Mouse (Mus musculus): Measurements from ENCODE around the gene Nupr1l. TPM values are rescaled to one million over a fixed set of nuclear protein-coding genes. Genes with fewer than 3 reads are reported as not detected.

Gene Nupr1l
- total RNA-seq, 2 experiments from 2014 or later: 1.7 to 3.5 TPM

DNA sequence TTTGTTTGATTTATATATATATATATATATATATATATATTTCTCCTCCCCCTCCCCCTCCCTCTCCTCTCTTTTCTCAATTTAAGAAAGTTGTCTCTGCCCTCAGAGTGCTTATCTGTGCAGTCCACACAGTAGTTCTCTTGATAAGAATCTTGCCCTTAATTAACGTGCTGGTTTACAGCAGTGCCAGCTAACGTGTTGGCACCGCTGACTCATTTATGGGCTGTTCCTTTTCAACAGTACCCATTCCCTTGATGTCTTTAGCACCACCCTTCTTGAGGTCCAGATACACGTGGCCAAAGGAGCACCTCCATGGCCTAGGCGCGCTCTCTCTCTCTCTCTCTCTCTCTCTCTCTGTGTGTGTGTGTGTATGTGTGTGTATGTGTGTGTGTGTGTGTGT lies 47.5 kb downstream of the Nupr1l start:
- no peak for DNase-seq (ENCODE audit: extremely low spot score in 1 of 2, low spot score in 1 of 2)

DNA sequence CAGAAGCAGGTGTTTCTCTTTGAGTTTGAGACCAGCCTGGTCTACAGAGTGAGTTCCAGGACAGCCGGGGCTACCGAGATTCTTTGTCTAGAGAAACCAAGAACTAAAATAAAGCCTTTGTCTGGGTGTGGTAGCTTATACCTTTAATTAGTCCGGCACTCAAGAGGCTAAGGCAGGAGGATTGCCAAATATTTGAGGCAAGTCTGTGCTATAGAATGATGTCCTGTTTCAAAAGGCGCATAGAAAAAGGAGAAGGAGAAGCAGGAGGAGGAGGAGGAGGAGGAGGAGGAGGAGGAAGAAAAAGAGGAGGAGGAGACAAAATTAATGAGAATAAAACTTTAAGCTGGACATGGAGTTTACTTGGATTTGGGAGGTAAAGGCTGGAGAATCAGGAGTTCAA lies 54.9 kb downstream of the Nupr1l start:
- no peak for DNase-seq (ENCODE audit: extremely low spot score in 1 of 2, low spot score in 1 of 2)

Other genes with a start within 250 kb of the Nupr1l start
- gene Zfp11, start 238.4 kb upstream of the Nupr1l start, total RNA-seq (2021): 1 to 10 TPM; 6.9 to 7.3 TPM
- gene Sept14, start 200.0 kb upstream of the Nupr1l start, total RNA-seq (2021): not detected
- 10 to 100 TPM; 78.8 to 81.4 TPM for gene Mrps17, start 193.0 kb upstream of the Nupr1l start, total RNA-seq (2021)
- gene Nipsnap2, start 183.5 kb upstream of the Nupr1l start, total RNA-seq (2021): 10 to 100 TPM; 79.5 to 89.7 TPM
- gene Psph, start 121.1 kb upstream of the Nupr1l start, total RNA-seq (2021): 10 to 100 TPM; 26.8 to 32.5 TPM
- 10 to 100 TPM; 19.8 to 21.2 TPM for gene Sumf2, start 61.6 kb upstream of the Nupr1l start, total RNA-seq (2021)
- gene Chchd2, start 21.1 kb upstream of the Nupr1l start, total RNA-seq (2021): 100 to 1,000 TPM; 407 to 478 TPM
- gene Zbed5, start 12.8 kb upstream of the Nupr1l start, total RNA-seq (2021): 1 to 10 TPM; 4.9 to 6.0 TPM
- gene Phkg1, start 10.0 kb upstream of the Nupr1l start, total RNA-seq (2021): 10 to 100 TPM; 19.3 to 25.6 TPM
- 10 to 100 TPM; 40.5 to 45.8 TPM for gene Vkorc1l1, start 33.4 kb downstream of the Nupr1l start, total RNA-seq (2021)
- 10 to 100 TPM; 10.4 to 12.6 TPM for gene Gusb, start 94.5 kb downstream of the Nupr1l start, total RNA-seq (2021)
- 10 to 100 TPM; 15.8 to 21.8 TPM for gene Asl, start 120.7 kb downstream of the Nupr1l start, total RNA-seq (2021)
- gene Crcp, start 120.8 kb downstream of the Nupr1l start, total RNA-seq (2021): 10 to 100 TPM; 32.0 to 38.1 TPM
- gene Tpst1, start 164.8 kb downstream of the Nupr1l start, total RNA-seq (2021): 10 to 100 TPM; 46.4 to 48.2 TPM
- 10 to 100 TPM; 12.9 to 13.1 TPM for gene Kctd7, start 236.3 kb downstream of the Nupr1l start, total RNA-seq (2021)

Measured in layer of hippocampus, postnatal 25 days (tissue).